Mouse (Mus musculus) CH12.LX (cell line): ENCODE results near the gene Stmnd1. TPM values are rescaled to one million over a fixed set of nuclear protein-coding genes. Genes with fewer than 3 reads are reported as not detected.

Experiments used
- DNase-seq: peaks from one replicate; pipeline ENCODE4 v3.0.0-alpha.2; 2013; ENCODE audit errors: extremely low read depth
- H3K27ac ChIP-seq: 2 replicates; pipeline ENCODE4 v1.5.1; 2012; ENCODE audit warnings: low read depth, mild to moderate bottlenecking, control low read depth, moderate library complexity; ENCODE audit not compliant: insufficient read depth
- H3K27me3 ChIP-seq: replicated peaks from 2 replicates; pipeline ENCODE3; 2012; ENCODE audit warnings: inconsistent platforms
- H3K36me3 ChIP-seq, 2 experiments: replicated peaks in 1 of 2; 2 replicates each; pipeline versions ENCODE3 to v1.6.1; 2012; ENCODE audit warnings: inconsistent platforms in 1 of 2, low read length in 1 of 2, mild to moderate bottlenecking in 1 of 2, mixed read lengths in 1 of 2, moderate library complexity in 1 of 2; ENCODE audit not compliant: control insufficient read depth in 1 of 2, insufficient read depth in 1 of 2
- H3K4me1 ChIP-seq, 2 experiments: 2 replicates each; pipeline ENCODE4 v1.6.1; 2012; ENCODE audit warnings: inconsistent platforms in 1 of 2, moderate library complexity in 1 of 2; ENCODE audit not compliant: insufficient read depth in 2 of 2, control insufficient read depth in 1 of 2
- H3K4me2 ChIP-seq: 2 replicates; pipeline ENCODE4 v1.6.1; 2012; ENCODE audit warnings: low read depth, mild to moderate bottlenecking, control low read depth; ENCODE audit not compliant: poor library complexity, insufficient read depth, severe bottlenecking
- H3K4me3 ChIP-seq, 3 experiments: fragments of 150-350 bp in 1 of 3; sonication (generic) in 1 of 3; replicated peaks in 1 of 3; 2 replicates each; pipeline versions ENCODE3 to v1.5.1; 2011 to 2012; ENCODE audit warnings: low read depth in 2 of 3, low read length in 2 of 3, mild to moderate bottlenecking in 2 of 3, moderate library complexity in 2 of 3, control low read depth in 1 of 3, improper control_type of control experiment in 1 of 3, inconsistent platforms in 1 of 3, mixed read lengths in 1 of 3; ENCODE audit not compliant: poor library complexity in 1 of 3
- H3K79me2 ChIP-seq: replicated peaks from 2 replicates; pipeline ENCODE4 v1.6.1; 2012; ENCODE audit warnings: mild to moderate bottlenecking, moderate library complexity; ENCODE audit not compliant: control insufficient read depth, poor library complexity, insufficient read depth, severe bottlenecking; ENCODE audit errors: extremely low read depth
- H3K9ac ChIP-seq: 2 replicates; pipeline ENCODE4 v1.6.1; 2012; ENCODE audit warnings: low read depth, mild to moderate bottlenecking, control low read depth, moderate library complexity; ENCODE audit not compliant: insufficient read depth
- H3K9me3 ChIP-seq: replicated peaks from 2 replicates; pipeline ENCODE3; 2012; ENCODE audit warnings: low read length, inconsistent platforms, mixed read lengths
- BHLHE40 ChIP-seq: IDR thresholded peaks from 2 replicates; pipeline ENCODE4 v1.6.1; 2011; ENCODE audit warnings: mild to moderate bottlenecking, low read depth, low read length, improper control_type of control experiment
- CHD2 ChIP-seq: IDR thresholded peaks from 2 replicates; pipeline ENCODE4 v1.6.1; 2011; ENCODE audit warnings: low read length, improper control_type of control experiment
- ELF1 ChIP-seq: IDR thresholded peaks from 2 replicates; pipeline ENCODE4 v1.6.1; 2014; ENCODE audit warnings: low read depth, mild to moderate bottlenecking, inconsistent platforms, low read length, improper control_type of control experiment
- EP300 ChIP-seq: IDR thresholded peaks from 2 replicates; pipeline ENCODE4 v1.6.1; 2011; ENCODE audit warnings: low read length, improper control_type of control experiment
- ETS1 ChIP-seq: conservative IDR thresholded peaks from 2 replicates; pipeline ENCODE4 v1.6.1; 2012; ENCODE audit warnings: low read depth, mild to moderate bottlenecking, inconsistent platforms, low read length, improper control_type of control experiment, moderate library complexity
- IRF4 ChIP-seq: IDR thresholded peaks from 2 replicates; pipeline ENCODE4 v1.6.1; 2014; ENCODE audit warnings: low read depth, mild to moderate bottlenecking, inconsistent platforms, low read length, improper control_type of control experiment
- JUND ChIP-seq: conservative IDR thresholded peaks from 2 replicates; pipeline ENCODE4 v1.6.1; 2011; ENCODE audit warnings: low read depth, low read length, improper control_type of control experiment
- MAFK ChIP-seq: IDR thresholded peaks from 2 replicates; pipeline ENCODE4 v1.6.1; 2011; ENCODE audit warnings: low read length, improper control_type of control experiment; ENCODE audit not compliant: insufficient replicate concordance
- MAX ChIP-seq: IDR thresholded peaks from 2 replicates; pipeline ENCODE4 v1.6.1; 2011; ENCODE audit warnings: low read length, improper control_type of control experiment
- MEF2A ChIP-seq: IDR thresholded peaks from 2 replicates; pipeline ENCODE4 v1.6.1; 2014; ENCODE audit warnings: low read depth, mild to moderate bottlenecking, inconsistent platforms, low read length, improper control_type of control experiment, borderline replicate concordance
- NELFE ChIP-seq: IDR thresholded peaks from 2 replicates; pipeline ENCODE4 v1.6.1; 2011; ENCODE audit warnings: low read depth, low read length, improper control_type of control experiment
- PAX5 ChIP-seq: IDR thresholded peaks from 2 replicates; pipeline ENCODE4 v1.6.1; 2012; ENCODE audit warnings: low read length, inconsistent platforms, mixed read lengths
- RCOR1 ChIP-seq: conservative IDR thresholded peaks from 2 replicates; pipeline ENCODE4 v1.6.1; 2012; ENCODE audit warnings: low read depth, mild to moderate bottlenecking, inconsistent platforms, low read length, improper control_type of control experiment
- TCF12 ChIP-seq: IDR thresholded peaks from 2 replicates; pipeline ENCODE4 v1.6.1; 2014; ENCODE audit warnings: low read depth, mild to moderate bottlenecking, inconsistent platforms, low read length, improper control_type of control experiment
- USF1 ChIP-seq: IDR thresholded peaks from 2 replicates; pipeline ENCODE4 v1.6.1; 2014; ENCODE audit warnings: low read depth, mild to moderate bottlenecking, inconsistent platforms, low read length, improper control_type of control experiment
- USF2 ChIP-seq: conservative IDR thresholded peaks from 2 replicates; pipeline ENCODE4 v1.6.1; 2011; ENCODE audit warnings: low read depth, low read length, improper control_type of control experiment
- ZC3H11A ChIP-seq: IDR thresholded peaks from 2 replicates; pipeline ENCODE4 v1.6.1; 2012; ENCODE audit warnings: low read depth, mild to moderate bottlenecking, inconsistent platforms, low read length, improper control_type of control experiment
- ZMIZ1 ChIP-seq: IDR thresholded peaks from 2 replicates; pipeline ENCODE4 v1.6.1; 2012; ENCODE audit warnings: low read depth, mild to moderate bottlenecking, inconsistent platforms, low read length, improper control_type of control experiment
- dilution Hi-C: fragments of 300-500 bp; cut with MboI; formaldehyde crosslinking; loops from 2 replicates; pipeline ENCODE4 v1.14.3; 2020; ENCODE audit warnings: low sequenced_read_pairs; ENCODE audit not compliant: extremely low pct_unique_long_range_greater_than_20kb, extremely low pct_ligation_motif_present
- in situ Hi-C: fragments of 300-500 bp; cut with MboI; formaldehyde crosslinking; loops from 3 replicates; pipeline ENCODE4 v1.14.3; 2019; ENCODE audit warnings: low sequenced_read_pairs, low pct_ligation_motif_present, low pct_unique_long_range_greater_than_20kb, mixed read lengths
- polyA plus RNA-seq: library from polyadenylated mRNA; unstranded; fragments of >175 nt; gene quantifications from 2 replicates; pipeline ENCODE4 v1.2.1, GENCODE M21; 2012; ENCODE audit warnings: low read depth; ENCODE audit not compliant: insufficient read length
- total RNA-seq, 2 experiments: library from RNA; depleted of rRNA; stranded (reverse); fragments of 300-350 nt in 1 of 2; fragments of >200 nt in 1 of 2; gene quantifications; 2 replicates each; pipeline ENCODE4 v1.2.3; 2012 to 2014

Stmnd1 gene
- total and polyA plus RNA-seq, 3 experiments = not detected

- no peak overlapping the region for H3K27ac ChIP-seq
- no peak overlapping the region for H3K9ac ChIP-seq
- TF ChIP-seq ZMIZ1 (no peak), ETS1 (peak; percentile 47; the same call in 1 of the 2 replicates), PAX5 (no peak), ELF1 (no peak), IRF4 (0 out of 2 replicates have a peak, but pooled peaks have one; percentile 11), CHD2 (0 out of 2 replicates have a peak, but pooled peaks have one; percentile 26), JUND (no peak), MEF2A (peak; percentile 38; the same call in 1 of the 2 replicates), BHLHE40 (peak; percentile 78), NELFE (no peak)
- DNase-seq = peak; percentile 59
- in situ Hi-C loops (no loop called here), dilution Hi-C loops (no loop called here)
- H3K27me3 ChIP-seq = no peaks in the 10 kb centered on the region
- no peak overlapping the region for H3K4me2 ChIP-seq
- H3K36me3 ChIP-seq = no peaks in the 10 kb centered on the region
- H3K4me3 ChIP-seq = no peak overlapping the region
- no peaks in the 10 kb centered on the region for H3K9me3 ChIP-seq
- H3K79me2 ChIP-seq = no peaks in the 10 kb centered on the region
- peaks cover 20 to 48% of the 10 kb centered on the region in 2 experiments; a peak in 3 of 4 replicates for H3K4me1 ChIP-seq
These were observed 64.3 kb downstream of the Stmnd1 start for GRCm38 (mm10) chr13:46337791-46338190.

GRCm38 (mm10) chr13:46339954-46340353 lies 66.4 kb downstream of the Stmnd1 start:
- Histone ChIP-seq H3K27me3 (no peaks in the 10 kb centered on the region), H3K27ac (peak overlapping the region; percentile 32; the same call in 1 of the 2 replicates), H3K9ac (no peak overlapping the region; the same call in 1 of the 2 replicates), H3K79me2 (no peaks in the 10 kb centered on the region), H3K4me2 (peak overlapping the region; percentile 79), H3K9me3 (no peaks in the 10 kb centered on the region), H3K4me1 (peaks cover 21 to 51% of the 10 kb centered on the region in 2 experiments; a peak in 3 of 4 replicates), H3K36me3 (no peaks in the 10 kb centered on the region), H3K4me3 (no peak overlapping the region)
- dilution Hi-C loops = no loop called here
- in situ Hi-C loops = no loop called here
- peak; percentile 84 for DNase-seq
- no peak for TF ChIP-seq JUND
- TF ChIP-seq BHLHE40 = peak; percentile 54
- TF ChIP-seq MAFK = 0 out of 2 replicates have a peak, but pooled peaks have one; percentile 12
- TF ChIP-seq TCF12 = peak; percentile 71
- peak; percentile 44 for TF ChIP-seq MAX
- TF ChIP-seq RCOR1 = no peak
- peak; percentile 66 for TF ChIP-seq ETS1
- TF ChIP-seq USF1 = peak; percentile 71
- TF ChIP-seq EP300 = peak; percentile 72
- peak; percentile 47; the same call in 1 of the 2 replicates for TF ChIP-seq USF2
- no peak for TF ChIP-seq ZC3H11A
- TF ChIP-seq ELF1 = peak; percentile 70
- TF ChIP-seq IRF4 = peak; percentile 64
